Mouse (Mus musculus) effector memory CD4-positive, alpha-beta T cell, adult 5 months (primary cell): Measurements from ENCODE around the gene 5430403G16Rik. TPM values are rescaled to one million over a fixed set of nuclear protein-coding genes. Genes with fewer than 3 reads are reported as not detected.

ENCODE experiments used
- polyA plus RNA-seq: library from polyadenylated mRNA; unstranded; fragments of 100-300 nt; shearing (Covaris generic); gene quantifications from one replicate; pipeline ENCODE4 v1.2.1, GENCODE M21; 2017

5430403G16Rik gene
- 2.5 TPM for polyA plus RNA-seq

GRCm38 (mm10) chr5:109690537-109691201 lies at the start of gene 5430403G16Rik:
Gene 5430403G16Rik, minus strand, starts transcription at chr5:109691041.

Other genes starting within 250 kb of the 5430403G16Rik start
- gene Crlf2, start 132.0 kb downstream of the 5430403G16Rik start, polyA plus RNA-seq = 65.4 TPM
- 9.9 TPM for gene 4930522L14Rik, start 60.8 kb upstream of the 5430403G16Rik start, polyA plus RNA-seq
- gene Gm15446, start 232.4 kb upstream of the 5430403G16Rik start, polyA plus RNA-seq = 11.3 TPM